Mouse (Mus musculus): ENCODE measurements around the gene Poldip3.

- TF ChIP-seq POLR2A (IDR thresholded peaks at IDR 0.05; ENCODE audit: borderline replicate concordance, low read depth, low read length) (no peak), CTCF (IDR thresholded peaks at IDR 0.05; ENCODE audit: low read depth, low read length) (no peak)
These were observed 22.7 kb upstream of the Poldip3 start for GRCm38 (mm10) chr15:83171712-83172481.
